Mouse (Mus musculus): ENCODE measurements around the gene Tcl1b5. TPM values are rescaled to one million over a fixed set of nuclear protein-coding genes. Genes with fewer than 3 reads are reported as not detected.

The Tcl1b5 gene
- polyA plus RNA-seq (2017; shearing (Covaris generic)) = not detected

DNA sequence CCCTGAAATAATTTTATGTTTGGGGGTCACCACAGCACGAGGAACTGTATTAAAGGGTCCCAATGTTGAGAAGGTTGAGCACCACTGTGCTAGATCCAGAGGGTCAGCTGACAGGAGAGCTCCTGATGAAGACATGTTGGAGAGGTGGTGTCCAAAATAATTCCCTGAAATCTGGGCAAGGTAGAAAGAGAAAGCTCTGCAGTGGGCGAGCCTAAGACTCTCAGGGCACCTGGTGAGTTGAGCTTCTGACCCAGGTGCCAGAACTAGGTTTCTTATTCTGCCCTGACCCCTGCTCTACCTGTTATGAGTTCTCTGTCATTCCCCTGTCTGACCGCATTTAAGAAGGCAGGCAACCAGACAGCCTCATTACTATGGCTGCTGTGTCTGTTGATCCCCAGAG is at the start of gene Tcl1b5:
TSS of gene Tcl1b5 (plus strand) at position 301 of the 400 bp plus-strand sequence.

DNA sequence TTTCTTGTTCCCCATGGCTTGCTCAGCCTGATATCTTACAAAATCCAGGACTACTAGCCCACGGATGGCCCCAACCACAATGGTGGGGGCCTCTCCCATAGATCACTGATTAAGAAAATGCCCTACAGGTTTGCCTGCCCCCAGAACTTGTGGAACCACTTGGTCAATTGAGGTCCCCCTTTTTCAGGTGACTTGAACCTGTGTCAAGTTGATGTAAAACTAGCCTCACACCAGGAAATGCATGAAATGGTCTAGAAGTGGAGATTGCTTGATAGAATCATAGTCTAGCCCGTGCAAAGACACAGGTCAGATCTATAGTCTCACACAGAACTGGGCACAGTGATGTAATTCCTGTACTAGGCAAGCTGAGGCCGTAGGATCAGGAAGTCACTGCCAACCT is 30.4 kb upstream of the Tcl1b5 start, which contains the start of gene Tcl1b2:
TSS of gene Tcl1b2 (plus strand) at position 301 of the 400 bp plus-strand sequence.

DNA sequence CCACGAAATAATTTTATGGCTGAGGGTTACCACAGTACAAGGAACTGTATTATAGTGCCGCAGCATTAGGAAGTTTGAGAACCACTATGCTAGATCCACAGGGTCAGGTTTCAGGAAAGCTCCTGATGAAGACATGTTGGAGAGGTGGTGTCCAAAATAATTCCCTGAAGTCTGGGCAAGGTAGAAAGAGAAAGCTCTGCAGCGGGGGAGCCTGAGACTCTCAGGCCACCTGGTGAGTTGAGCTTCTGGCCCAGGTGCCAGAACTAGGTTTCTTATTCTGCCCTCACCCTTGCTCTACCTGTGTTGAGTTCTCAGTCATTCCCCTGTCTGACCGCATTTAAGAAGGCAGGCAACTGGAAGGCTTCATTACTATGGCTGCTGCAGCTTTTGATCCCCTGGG is 16.8 kb upstream of the Tcl1b5 start, which contains the start of gene Tcl1b1:
TSS of gene Tcl1b1 (plus strand) at position 301 of the 400 bp plus-strand sequence.

DNA sequence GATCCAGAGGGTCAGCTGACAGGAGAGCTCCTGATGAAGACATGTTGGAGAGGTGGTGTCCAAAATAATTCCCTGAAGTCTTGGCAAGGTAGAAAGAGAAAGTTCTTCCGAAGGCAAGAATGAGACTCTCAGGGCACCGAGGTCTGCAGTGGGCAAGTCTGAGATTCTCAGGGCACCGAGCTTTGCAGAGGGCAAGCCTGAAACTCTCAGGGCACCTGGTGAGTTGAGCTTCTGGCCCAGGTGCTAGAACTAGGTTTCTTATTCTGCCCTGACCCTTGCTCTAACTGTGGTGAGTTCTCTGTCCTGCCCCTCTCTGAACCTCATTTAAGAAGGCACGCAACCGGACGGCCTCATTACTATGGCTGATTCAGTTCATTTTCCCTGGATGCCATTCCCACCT is 14.6 kb downstream of the Tcl1b5 start, which contains the start of gene Tcl1b3:
TSS of gene Tcl1b3 (plus strand) at position 301 of the 400 bp plus-strand sequence.

DNA sequence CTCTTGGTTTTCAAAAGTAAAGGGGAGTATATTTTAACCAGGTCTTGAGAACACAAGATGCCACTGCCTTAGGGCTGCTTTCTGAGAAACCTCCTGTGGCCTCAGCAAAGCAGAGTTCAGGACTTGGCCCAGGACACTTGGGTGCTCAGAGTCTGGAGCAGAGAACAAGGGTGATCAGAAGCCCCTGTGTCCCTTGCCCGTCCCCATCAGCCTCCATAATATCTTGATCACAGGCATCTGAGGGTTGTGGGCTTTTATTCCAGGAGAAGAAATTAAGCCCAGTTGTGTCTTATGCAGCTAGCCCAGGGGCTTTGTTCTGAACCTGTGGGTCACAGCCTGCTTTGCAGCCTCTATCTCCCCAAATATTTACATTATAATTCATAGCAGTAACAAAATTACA is 25.5 kb downstream of the Tcl1b5 start, which contains the start of gene Tcl1b4:
TSS of gene Tcl1b4 (plus strand) at position 301 of the 400 bp plus-strand sequence.

DNA sequence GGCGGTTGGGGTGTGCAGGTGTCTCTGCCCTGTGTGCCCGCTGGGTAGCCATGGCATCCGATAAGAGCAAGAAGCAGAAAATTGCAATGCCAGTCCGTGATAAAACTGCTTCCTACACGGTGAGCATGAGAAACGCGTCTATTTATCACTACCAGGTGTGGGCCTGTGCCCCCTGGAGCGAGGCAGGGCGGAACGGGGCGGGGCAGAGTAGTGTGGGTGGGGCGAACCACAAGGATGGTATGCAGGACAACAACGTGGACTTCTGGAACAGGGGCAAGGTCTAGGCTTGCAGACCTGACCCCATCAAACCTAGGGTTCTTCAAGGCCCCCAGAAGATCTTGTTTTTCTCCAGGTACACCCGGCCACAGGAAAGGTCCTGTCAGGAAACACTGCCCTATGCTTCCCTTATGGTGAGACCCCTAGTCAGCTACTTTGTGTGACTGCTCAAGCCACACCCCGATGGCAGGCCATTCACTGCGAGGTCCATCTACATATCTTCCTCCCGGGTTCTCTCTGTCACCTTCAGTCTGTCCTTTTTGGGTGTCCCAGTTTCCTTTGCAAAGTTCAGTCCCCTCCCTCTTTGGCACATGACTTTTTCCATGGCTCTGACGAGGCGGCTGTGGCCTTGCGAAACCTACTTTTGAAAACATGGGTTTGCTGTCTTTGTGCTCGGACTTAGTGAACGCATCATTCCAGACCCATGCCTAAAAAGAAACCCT is 46.6 kb downstream of the Tcl1b5 start, which contains the start of gene Tcl1:
TSS of gene Tcl1 (minus strand) at position 193 of the 719 bp plus-strand sequence.

Other genes starting within 250 kb of the Tcl1b5 start
- gene Syne3, start 166.5 kb upstream of the Tcl1b5 start, polyA plus RNA-seq (2017; shearing (Covaris generic)) = 5.5 TPM
- gene Glrx5, start 143.7 kb upstream of the Tcl1b5 start, polyA plus RNA-seq (2017; shearing (Covaris generic)) = 118 TPM
- gene Tcl1b2, start 30.3 kb upstream of the Tcl1b5 start, polyA plus RNA-seq (2017; shearing (Covaris generic)) = not detected
- gene Tcl1b1, start 16.7 kb upstream of the Tcl1b5 start, polyA plus RNA-seq (2017; shearing (Covaris generic)) = not detected
- gene Tcl1b3, start 14.7 kb downstream of the Tcl1b5 start, polyA plus RNA-seq (2017; shearing (Covaris generic)) = not detected
- not detected for gene Tcl1b4, start 25.6 kb downstream of the Tcl1b5 start, polyA plus RNA-seq (2017; shearing (Covaris generic))
- gene Tcl1, start 46.4 kb downstream of the Tcl1b5 start, polyA plus RNA-seq (2017; shearing (Covaris generic)) = 0.13 TPM
- not detected for gene Tunar, start 157.5 kb downstream of the Tcl1b5 start, polyA plus RNA-seq (2017; shearing (Covaris generic))